Mouse (Mus musculus) layer of hippocampus, postnatal 14 days (tissue): ENCODE results near the gene Zfp971. TPM values are rescaled to one million over a fixed set of nuclear protein-coding genes. Genes with fewer than 3 reads are reported as not detected.
"Not testable (repeated sequence)": the region's sequence is repeated elsewhere in the genome, so short reads cannot be mapped to it uniquely, and the experiment has no call there.

ENCODE experiments used
- DNase-seq, 2 experiments: peaks; one replicate each; pipeline ENCODE4 v3.0.0; 2021 to 2022; ENCODE audit warnings: low spot score in 2 of 2, mixed read lengths in 1 of 2
- long read RNA-seq, 2 experiments: library from polyadenylated mRNA; stranded (forward); transcript quantifications; one replicate each; pipeline ENCODE4 v2.0.0; 2021
- total RNA-seq, 2 experiments: library from RNA; stranded (reverse); gene quantifications; 2 replicates each; pipeline ENCODE4 v1.2.3; 2021

Gene Zfp971
- 10 to 100 TPM; 32.2 to 33.8 TPM for total RNA-seq
- long read RNA-seq, experiment 1, transcript Zfp971-201 (3 exons, 923 nt) = major isoform, 7 of 9 reads
- long read RNA-seq, experiment 1, partial matches to known transcripts = 0 of 9 reads
- long read RNA-seq, experiment 1, other reads (novel, unspliced or antisense) = 1 of 9 reads
- long read RNA-seq, experiment 2, transcript Zfp971-201 (3 exons, 923 nt) = major isoform, 13 of 18 reads
- long read RNA-seq, experiment 2, partial matches to known transcripts = 0 of 18 reads
- long read RNA-seq, experiment 2, other reads (novel, unspliced or antisense) = 2 of 18 reads

DNA sequence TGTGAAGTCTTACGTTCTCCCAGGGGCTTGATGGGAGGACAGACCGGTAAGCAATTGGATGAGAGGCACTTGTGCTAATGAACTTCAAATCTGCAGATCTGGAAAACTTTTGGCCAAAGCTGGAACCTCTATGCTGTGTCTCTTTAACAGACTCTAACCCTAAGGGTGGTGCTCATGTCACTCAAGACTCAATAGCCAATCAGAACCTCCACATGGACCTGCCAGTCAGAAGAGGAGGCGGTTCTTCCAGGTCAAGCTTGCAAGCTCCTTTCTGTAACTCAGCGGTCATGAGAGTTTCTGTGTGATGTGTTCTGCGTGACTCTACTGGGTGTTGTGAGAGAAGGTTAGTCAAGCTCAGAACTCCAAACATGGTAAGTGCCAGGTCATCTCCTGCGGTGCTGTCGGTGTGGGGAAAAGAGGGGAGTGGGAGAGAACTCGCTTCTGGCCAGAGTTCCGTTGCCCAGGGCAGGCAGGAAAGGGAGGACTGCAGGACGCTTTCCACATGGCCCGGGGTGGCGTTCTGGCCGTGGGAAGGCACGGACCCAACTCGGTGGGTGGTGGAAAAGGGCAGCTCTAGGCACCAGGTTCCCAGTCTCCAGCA lies at the start of gene Zfp971:
Gene Zfp971 (plus strand): TSS at position 274 of the 601 bp plus-strand sequence.
- DNase-seq = peak; percentile 54 to 60

DNA sequence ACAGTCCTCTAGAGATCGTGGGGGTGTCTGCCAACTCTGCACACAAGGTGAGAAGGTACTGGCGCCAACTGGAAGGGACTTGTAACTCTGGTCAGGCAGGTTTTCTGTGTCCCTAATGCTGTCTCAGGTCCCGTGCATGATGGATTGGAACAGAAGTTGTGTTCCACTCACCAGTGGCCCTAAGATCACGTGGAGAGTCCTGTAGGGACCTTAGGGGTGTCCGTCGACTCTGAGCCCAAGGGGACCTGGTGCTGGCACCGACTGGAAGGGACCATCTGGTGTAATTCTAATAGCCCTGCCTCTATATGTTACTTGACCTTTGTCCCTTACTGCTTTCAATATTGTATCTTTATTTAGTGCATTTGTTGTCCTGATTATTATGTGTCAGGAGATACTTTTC lies 48.3 kb upstream of the Zfp971 start:
- not testable (repeated sequence) for DNase-seq

DNA sequence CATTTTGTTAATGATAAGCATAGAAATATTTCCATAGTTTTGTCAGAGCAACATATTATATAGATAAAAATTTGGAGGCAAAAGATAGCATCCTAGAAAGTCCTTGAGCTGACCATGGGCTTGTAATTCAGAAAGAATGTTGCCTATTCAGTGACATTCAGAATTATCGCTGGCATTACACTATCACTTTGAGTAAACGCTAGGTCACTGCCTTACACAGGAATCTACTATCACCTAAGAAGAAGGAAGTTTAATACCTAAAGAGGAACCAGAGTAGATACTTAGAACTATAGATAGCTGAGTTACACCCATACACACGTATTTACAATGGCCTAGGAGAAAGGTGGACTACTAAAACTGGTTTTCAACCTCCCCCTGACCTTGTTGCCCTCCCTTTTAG lies 3.6 kb upstream of the Zfp971 start:
- DNase-seq = not testable (repeated sequence)

DNA sequence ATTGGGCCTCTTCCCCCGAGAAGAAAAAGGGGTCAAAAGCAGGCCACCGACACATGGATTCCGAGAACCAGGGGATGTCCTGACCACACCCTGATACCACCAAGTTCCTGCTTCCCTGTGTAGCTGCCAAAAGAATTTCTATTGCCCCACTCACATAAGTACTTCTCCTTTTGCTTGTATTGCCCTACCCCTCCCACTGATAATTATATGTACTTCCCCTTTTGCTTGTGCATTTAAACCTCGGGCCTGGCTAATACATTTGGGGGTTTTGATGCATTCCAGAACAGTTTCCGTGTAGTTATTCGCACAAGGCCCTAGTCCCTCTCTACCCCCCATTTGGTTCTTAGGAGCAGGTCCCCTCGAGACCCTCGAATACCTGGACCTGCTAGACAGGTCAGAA lies 2.3 kb upstream of the Zfp971 start:
- not testable (repeated sequence) for DNase-seq

DNA sequence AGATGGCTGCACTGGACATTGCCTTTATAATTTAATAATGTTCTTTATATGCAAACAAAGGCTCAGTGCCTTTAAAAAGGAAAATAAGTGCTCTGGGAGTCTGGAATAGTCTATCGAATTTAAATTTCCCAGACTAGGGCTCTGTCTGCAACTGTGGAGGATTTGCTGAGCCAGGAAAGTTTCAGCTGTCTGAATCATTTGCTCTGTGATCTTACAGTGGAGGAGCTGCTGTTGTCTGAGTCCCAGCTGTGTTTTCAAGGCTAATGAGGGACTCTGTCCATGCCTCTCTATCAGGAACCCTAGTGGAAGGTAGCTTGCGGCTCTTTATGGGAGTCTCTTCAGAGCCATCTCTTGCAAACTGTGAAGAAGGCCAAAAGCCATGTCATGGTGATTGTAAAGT lies 777 bp downstream of the Zfp971 start:
- DNase-seq = peak in 1 of 2 experiments; percentile 11

DNA sequence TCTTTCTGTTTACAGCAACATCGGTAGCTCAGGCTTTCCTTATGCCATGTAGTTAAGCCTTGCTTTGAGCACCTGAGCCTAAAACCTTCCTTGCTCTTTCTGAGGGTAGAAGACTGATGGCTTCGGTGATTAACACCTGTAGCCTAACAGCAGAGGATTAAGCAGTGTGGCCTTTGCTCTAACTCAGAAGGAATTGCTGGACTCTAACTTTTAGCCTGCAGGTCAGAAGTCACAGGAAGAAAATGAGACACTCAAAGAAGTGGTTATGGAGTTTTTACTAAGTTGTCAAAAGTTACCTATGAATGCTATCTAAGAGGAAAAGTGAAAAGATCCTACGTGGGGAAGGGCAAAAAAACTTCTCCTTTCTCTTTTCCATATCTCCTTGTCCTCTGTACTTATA lies 4.5 kb downstream of the Zfp971 start:
- not testable (repeated sequence) for DNase-seq

DNA sequence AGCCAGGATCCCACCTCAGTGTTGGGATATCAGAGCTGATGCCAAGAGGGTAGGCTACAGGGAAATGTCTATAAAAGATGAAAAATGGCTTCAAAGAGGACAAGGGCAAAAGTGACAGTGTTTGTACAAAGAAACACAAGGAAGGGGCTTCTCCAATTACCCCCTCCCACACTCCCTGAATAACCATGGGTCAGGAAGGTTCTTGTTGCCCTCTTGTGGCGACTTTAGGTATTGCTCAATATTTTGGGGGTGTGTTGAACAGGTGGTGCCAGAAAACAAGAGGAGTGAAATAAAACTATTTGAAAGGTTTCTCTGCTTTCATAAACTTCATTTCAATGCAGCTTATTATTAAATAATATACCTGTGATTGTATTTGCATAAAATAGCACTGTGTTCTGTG lies 35.1 kb downstream of the Zfp971 start:
- DNase-seq = peak in 1 of 2 experiments; percentile 57

DNA sequence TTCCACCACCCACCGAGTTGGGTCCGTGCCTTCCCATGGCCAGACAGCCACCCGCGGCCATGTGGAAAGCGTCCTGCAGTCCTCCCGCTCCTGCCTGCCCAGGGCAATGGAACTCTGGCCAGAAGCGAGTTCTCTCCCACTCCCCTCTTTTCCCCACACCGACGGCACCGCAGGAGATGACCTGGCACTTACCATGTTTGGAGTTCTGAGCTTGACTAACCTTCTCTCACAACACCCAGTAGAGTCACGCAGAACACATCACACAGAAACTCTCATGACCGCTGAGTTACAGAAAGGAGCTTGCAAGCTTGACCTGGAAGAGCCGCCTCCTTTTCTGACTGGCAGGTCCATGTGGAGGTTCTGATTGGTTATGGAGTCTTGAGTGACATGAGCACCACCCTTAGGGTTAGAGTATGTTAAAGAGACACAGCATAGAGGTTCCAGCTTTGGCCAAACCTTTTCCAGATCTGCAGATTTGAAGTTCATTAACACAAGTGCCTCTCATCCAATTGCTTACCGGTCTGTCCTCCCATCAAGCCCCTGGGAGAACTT lies 55.2 kb downstream of the Zfp971 start, which contains the start of gene Zfp931:
Gene Zfp931 (minus strand): TSS at position 311 of the 552 bp plus-strand sequence.
- DNase-seq = not testable (repeated sequence)

Other genes with a start within 250 kb of the Zfp971 start
- 100 to 1,000 TPM; 148 to 150 TPM for gene Gm14325, start 182.9 kb upstream of the Zfp971 start, total RNA-seq
- gene Gm14327, start 126.2 kb upstream of the Zfp971 start, total RNA-seq = 1 to 10 TPM; 7.2 to 8.4 TPM
- 1 to 10 TPM; 1.3 to 1.8 TPM for gene Zfp972, start 97.7 kb upstream of the Zfp971 start, total RNA-seq
- 10 to 100 TPM; 58.6 to 69.6 TPM for gene Gm14326, start 66.0 kb upstream of the Zfp971 start, total RNA-seq
- gene Zfp931, start 55.2 kb downstream of the Zfp971 start, total RNA-seq = 10 to 100 TPM; 20.5 to 25.3 TPM
- 100 to 1,000 TPM; 134 to 144 TPM for gene Phactr3, start 95.7 kb downstream of the Zfp971 start, total RNA-seq